Mouse (Mus musculus): ENCODE data around the gene Sema4a.

Sema4a gene

DNA sequence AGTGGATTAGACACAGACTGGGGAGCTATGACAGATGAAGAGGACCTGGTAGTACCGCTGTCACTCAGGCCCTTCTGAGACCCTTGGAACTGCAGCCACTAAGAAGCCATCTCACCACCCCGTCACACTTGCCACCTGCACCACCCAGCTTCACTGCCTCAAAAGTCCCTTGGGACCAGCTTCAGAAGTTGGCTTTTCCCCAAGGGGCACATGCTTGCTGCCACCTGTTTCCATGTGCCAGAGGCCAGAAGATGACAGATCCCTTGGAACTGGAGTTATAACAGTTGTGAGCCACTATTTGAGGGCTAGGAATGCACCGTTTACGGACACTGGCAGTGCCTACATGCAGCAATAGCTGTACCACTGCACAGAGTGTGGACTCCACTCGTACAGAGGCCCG lies 65.7 kb downstream of the Sema4a start:
- DNase-seq (ENCODE audit: low spot score in 2 of 2): no peak

DNA sequence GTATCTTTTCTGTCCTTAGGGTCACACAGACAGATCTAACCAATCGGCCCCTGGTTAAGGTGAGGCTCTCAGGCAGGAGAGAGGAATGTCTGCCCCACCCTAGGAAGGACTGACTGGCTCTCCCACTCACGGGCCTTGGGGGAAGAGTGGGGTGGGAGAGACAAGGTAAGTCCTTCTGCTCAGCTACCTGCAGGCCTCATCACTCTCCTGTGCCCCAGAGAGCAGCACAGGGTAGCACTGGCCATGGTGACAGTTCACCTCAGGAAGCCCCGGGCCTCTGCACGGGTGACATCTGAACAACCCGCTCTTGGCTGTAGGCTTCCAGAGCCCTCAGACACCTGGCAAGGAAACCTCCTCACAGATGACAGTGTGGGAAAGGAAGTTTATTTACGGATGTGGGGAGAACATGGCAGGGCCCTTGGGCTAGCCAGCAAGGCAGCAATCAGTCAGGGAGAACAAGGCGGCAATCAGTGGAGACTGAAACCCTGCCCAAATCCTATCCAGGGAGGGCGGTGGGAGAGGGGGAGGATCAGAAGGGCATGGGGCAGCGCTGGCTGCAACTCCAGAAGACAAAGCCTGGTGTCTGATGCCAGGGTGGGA lies 67.1 kb downstream of the Sema4a start:
- DNase-seq (ENCODE audit: low spot score in 2 of 2): no peak
